Mouse (Mus musculus) kidney, adult 9 months (tissue): ENCODE measurements around the gene Suox.
A peak's percentile ranks its signal among the peaks of the same experiment; 100 is the strongest.
"Not testable (repeated sequence)": the region's sequence is repeated elsewhere in the genome, so short reads cannot be mapped to it uniquely, and the experiment has no call there.

ENCODE experiments used
- DNase-seq: peaks from one replicate; pipeline ENCODE4 v3.0.0; 2022

Gene Suox

GRCm38 (mm10) chr10:128663441-128664220 is 10.2 kb downstream of the Suox start:
- no peak for DNase-seq

- DNase-seq, result no peak
Observed at GRCm38 (mm10) chr10:128662465-128662864, 11.4 kb downstream of the Suox start.

- DNase-seq, result no peak
Observed at GRCm38 (mm10) chr10:128659490-128659889, 14.4 kb downstream of the Suox start.

- peak; percentile 62 for DNase-seq
Observed at GRCm38 (mm10) chr10:128657844-128658243, 16.0 kb downstream of the Suox start.

GRCm38 (mm10) chr10:128656731-128657130 is 17.1 kb downstream of the Suox start:
- peak; percentile 66 for DNase-seq

GRCm38 (mm10) chr10:128655254-128655653 is 18.6 kb downstream of the Suox start:
- DNase-seq, result no peak

- DNase-seq, result peak; percentile 89
Observed at GRCm38 (mm10) chr10:128653866-128654265, 20.0 kb downstream of the Suox start.

GRCm38 (mm10) chr10:128646139-128647089 is 27.5 kb downstream of the Suox start:
- peak; percentile 53 for DNase-seq

GRCm38 (mm10) chr10:128645111-128646011 is 28.5 kb downstream of the Suox start, which contains the start of gene Ikzf4:
TSS of gene Ikzf4 (minus strand) at chr10:128645991.
- peak; percentile 26 for DNase-seq

- DNase-seq, result no peak
Observed at GRCm38 (mm10) chr10:128642749-128643148, 31.1 kb downstream of the Suox start.

GRCm38 (mm10) chr10:128641871-128642270 is 32.0 kb downstream of the Suox start:
- peak; percentile 30 for DNase-seq

GRCm38 (mm10) chr10:128640891-128641290 is 33.0 kb downstream of the Suox start:
- no peak for DNase-seq

- no peak for DNase-seq
Observed at GRCm38 (mm10) chr10:128639999-128640398, 33.9 kb downstream of the Suox start.

GRCm38 (mm10) chr10:128637011-128637410 is 36.9 kb downstream of the Suox start:
- DNase-seq, result no peak

- DNase-seq, result no peak
Observed at GRCm38 (mm10) chr10:128636561-128636960, 37.3 kb downstream of the Suox start.

- no peak for DNase-seq
Observed at GRCm38 (mm10) chr10:128635697-128636096, 38.2 kb downstream of the Suox start.

GRCm38 (mm10) chr10:128631571-128631970 is 42.3 kb downstream of the Suox start:
- DNase-seq, result no peak

- DNase-seq, result not testable (repeated sequence)
Observed at GRCm38 (mm10) chr10:128630306-128630705, 43.6 kb downstream of the Suox start.

GRCm38 (mm10) chr10:128629746-128630145 is 44.1 kb downstream of the Suox start:
- no peak for DNase-seq

- DNase-seq, result no peak
Observed at GRCm38 (mm10) chr10:128627398-128628317, 46.2 kb downstream of the Suox start.
